Mouse (Mus musculus) hindbrain, embryonic 11.5 days (tissue): ENCODE data around the gene Ints5. TPM values are rescaled to one million over a fixed set of nuclear protein-coding genes. Genes with fewer than 3 reads are reported as not detected.
"Not testable (repeated sequence)": the region's sequence is repeated elsewhere in the genome, so short reads cannot be mapped to it uniquely, and the experiment has no call there.

Experiments used
- ATAC-seq: fragments of 200-750 bp; cut with Nextera tagmentation; 2 replicates; pipeline ENCODE4 v1.8.0; 2017; ENCODE audit warnings: mild to moderate bottlenecking, moderate TSS enrichment, moderate library complexity; ENCODE audit not compliant: low FRiP score
- DNase-seq: peaks from one replicate; pipeline ENCODE4 v3.0.0-alpha.2; 2015; ENCODE audit warnings: low spot score
- H3K27ac ChIP-seq: fragments of 300-500 bp; sonication (generic); 2 replicates; pipeline ENCODE4 v1.5.1; 2014; ENCODE audit warnings: mild to moderate bottlenecking, low read depth, low read length
- H3K27me3 ChIP-seq: fragments of 300-500 bp; sonication (generic); 2 replicates; pipeline ENCODE4 v1.6.1; 2014; ENCODE audit warnings: mild to moderate bottlenecking, low read length, moderate library complexity, mixed read lengths; ENCODE audit not compliant: control insufficient read depth, insufficient read depth
- H3K36me3 ChIP-seq: fragments of 300-500 bp; sonication (generic); 2 replicates; pipeline ENCODE4 v1.6.1; 2014; ENCODE audit warnings: mild to moderate bottlenecking, low read length, moderate library complexity, mixed read lengths; ENCODE audit not compliant: control insufficient read depth, insufficient read depth
- H3K4me1 ChIP-seq: fragments of 300-500 bp; sonication (generic); replicated peaks from 2 replicates; pipeline ENCODE4 v1.6.1; 2014; ENCODE audit warnings: low read length, mixed read lengths; ENCODE audit not compliant: control insufficient read depth, insufficient read depth
- H3K4me2 ChIP-seq: fragments of 300-500 bp; sonication (generic); replicated peaks from 2 replicates; pipeline ENCODE4 v1.6.1; 2014; ENCODE audit warnings: mild to moderate bottlenecking, low read depth, low read length
- H3K4me3 ChIP-seq: fragments of 300-500 bp; sonication (generic); 2 replicates; pipeline ENCODE4 v1.5.1; 2014; ENCODE audit warnings: low read depth, low read length
- H3K9ac ChIP-seq: fragments of 300-500 bp; sonication (generic); 2 replicates; pipeline ENCODE4 v1.6.1; 2014; ENCODE audit warnings: low read depth, low read length
- H3K9me3 ChIP-seq: fragments of 300-500 bp; sonication (generic); 2 replicates; pipeline ENCODE4 v1.6.1; 2016; ENCODE audit warnings: low read length; ENCODE audit not compliant: control insufficient read depth
- whole genome bisulfite sequencing: fragments of 180-500 bp; shearing (Covaris S2); extraction: QIAGEN DNeasy Blood & Tissue Kit; methylation state at CpG from one replicate; pipeline ENCODE4 v1.1.7; 2014; 5-methylcytosine and 5-hydroxymethylcytosine counted together
- polyA plus RNA-seq: library from polyadenylated mRNA; unstranded; fragments of >200 nt; fragmentation: Nextera tagmentation; extraction: Ambion mirVana; gene quantifications from 2 replicates; pipeline ENCODE4 v1.2.1, GENCODE M21; 2014

Ints5 gene
- polyA plus RNA-seq, 1 experiment from 2014 or later: 26.1 TPM

DNA sequence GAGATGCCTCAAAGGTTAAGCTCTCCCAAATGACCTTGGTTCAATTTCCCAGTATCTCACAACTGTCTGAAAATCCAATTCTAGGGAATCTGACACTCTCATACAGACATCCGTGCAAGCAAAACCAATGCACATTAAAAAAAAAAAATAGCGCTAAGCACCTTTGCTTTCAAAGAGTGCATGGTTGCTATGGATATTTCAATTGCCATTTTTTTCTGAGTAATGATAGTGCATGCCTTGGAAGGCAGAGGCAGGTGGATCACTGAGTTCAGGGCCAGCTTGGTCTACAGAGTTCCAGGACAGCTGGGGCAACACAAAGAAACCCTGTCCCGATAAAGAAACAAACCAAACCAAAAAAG is 11.8 kb upstream of the Ints5 start:
- 0 out of 2 replicates have a peak overlapping the region, but pooled peaks have one; percentile 91 for H3K9ac ChIP-seq
- H3K4me3 ChIP-seq: peak overlapping the region; percentile 82
- H3K4me2 ChIP-seq: peak overlapping the region; percentile 83
- H3K27me3 ChIP-seq: no peaks in the 10 kb centered on the region
- ATAC-seq (peak; percentile 14; the same call in 1 of the 2 replicates), DNase-seq (no peak)
- H3K27ac ChIP-seq: no peak overlapping the region
- H3K9me3 ChIP-seq: no peaks in the 10 kb centered on the region
- no peaks in the 10 kb centered on the region for H3K36me3 ChIP-seq
- no peaks in the 10 kb centered on the region for H3K4me1 ChIP-seq
- 23% methylated on average over 3 of the region's 3 CpGs for WGBS

DNA sequence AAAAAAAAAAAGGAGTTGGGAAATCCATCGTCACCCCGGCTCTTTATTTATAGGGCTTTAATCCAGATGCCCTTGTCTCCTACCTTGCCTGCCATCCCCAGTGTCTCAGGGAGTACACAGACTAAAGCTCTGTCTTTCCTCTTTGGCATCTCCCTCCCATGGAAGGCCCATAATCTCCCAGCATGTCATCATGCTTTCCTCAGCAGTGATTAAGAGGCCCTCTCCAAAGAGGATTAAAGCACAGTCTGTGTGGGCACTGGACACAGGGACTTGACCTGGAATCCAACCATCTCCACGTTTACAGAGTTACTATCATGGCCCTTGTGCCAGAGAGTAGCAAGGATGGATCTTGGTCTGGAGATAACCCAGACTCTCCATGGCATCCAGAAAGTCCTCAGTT is 9.2 kb upstream of the Ints5 start, which contains the start of the genes Lbhd1 and Gm49403:
TSS of gene Lbhd1 (plus strand) at position 117 of the 400 bp plus-strand sequence.
TSS of gene Gm49403 (plus strand) at position 315 of the 400 bp plus-strand sequence.
- H3K36me3 ChIP-seq: no peaks in the 10 kb centered on the region
- no peak within 1 kb of the TSS for H3K4me2 ChIP-seq
- no peak within 1 kb of the TSS for H3K4me3 ChIP-seq
- H3K27me3 ChIP-seq: no peaks in the 10 kb centered on the region
- DNase-seq: no peak
- H3K9ac ChIP-seq: no peak within 1 kb of the TSS
- H3K4me1 ChIP-seq: peaks cover 3% of the 10 kb centered on the region
- ATAC-seq: no peak
- no peak within 1 kb of the TSS for H3K27ac ChIP-seq
- H3K9me3 ChIP-seq: no peaks in the 10 kb centered on the region
- WGBS: 89% methylated on average over 3 of the region's 3 CpGs

DNA sequence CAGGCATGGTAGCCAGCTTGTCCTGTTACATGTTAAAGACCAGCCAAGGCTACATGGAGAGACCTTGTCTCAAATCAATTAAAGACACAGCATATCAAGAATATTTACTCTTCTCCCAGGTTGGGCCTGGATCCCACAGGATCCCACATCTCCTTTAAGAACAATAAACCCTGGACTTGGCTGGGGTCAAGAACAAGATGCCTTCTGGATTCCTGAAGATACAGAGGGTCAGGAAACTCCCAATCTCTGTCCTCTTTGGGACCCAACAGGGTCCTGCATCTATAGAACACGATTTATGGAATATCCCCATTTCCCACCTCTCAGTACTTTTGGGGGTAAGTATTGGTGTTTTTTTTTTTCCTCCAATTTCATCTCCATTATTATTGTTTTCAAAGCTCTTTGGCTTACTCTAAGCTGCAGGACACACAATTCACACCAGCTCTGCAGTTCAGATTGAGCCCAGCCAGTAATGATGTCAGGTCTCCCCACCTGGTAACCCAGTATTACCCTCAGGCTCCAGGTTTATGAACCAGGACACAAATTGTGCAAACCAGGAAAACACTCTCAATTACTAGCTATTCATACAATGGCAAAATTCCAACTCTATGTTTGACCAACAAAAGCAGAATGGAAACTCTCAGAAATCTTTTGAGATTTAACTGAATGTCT is 5.8 kb upstream of the Ints5 start:
- no peaks in the 10 kb centered on the region for H3K36me3 ChIP-seq

DNA sequence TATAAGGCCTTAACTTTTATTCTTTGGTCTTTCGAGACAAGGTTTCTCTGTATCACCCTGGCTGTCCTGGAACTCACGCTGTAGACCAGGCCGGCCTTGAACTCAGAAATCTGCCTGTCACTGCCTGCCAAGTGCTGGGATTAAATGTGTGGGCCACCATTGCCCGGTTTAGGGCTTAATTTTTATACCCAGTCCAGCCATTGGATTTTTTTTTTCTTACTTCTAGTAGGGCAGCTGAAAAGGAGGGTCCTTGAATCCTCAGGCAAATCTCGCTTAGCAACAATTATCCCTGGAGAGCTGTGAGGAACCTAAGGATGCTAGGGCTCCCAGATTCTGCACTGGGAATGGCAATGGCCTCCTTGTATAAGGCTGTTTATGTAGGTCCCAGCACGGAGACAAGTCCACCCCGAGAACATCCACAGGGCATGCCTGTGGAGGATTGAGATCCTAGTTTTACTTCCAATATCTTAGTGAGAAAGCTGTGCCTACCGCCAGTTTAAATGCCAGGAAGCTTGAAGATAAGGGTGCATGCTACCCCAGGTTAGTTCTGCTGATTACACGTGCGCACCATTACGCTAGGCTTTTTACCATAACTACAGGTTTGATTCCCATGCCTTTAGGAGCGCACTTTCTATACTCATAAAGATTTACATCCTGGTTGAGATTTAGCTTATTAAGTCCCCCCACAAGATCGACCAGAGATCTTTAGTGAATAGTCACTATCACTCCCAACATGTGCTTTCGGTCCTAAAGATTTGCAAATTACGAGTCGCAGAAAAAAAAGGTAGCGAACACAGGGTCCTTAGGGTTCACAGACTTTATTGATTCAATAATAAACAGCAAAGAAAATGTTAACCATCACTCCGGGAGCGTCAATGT is 5.0 kb upstream of the Ints5 start:
- Histone ChIP-seq H3K27ac (peak overlapping the region; percentile 80), H3K4me2 (peak overlapping the region; percentile 47), H3K27me3 (no peaks in the 10 kb centered on the region), H3K4me3 (peak overlapping the region; percentile 64), H3K9me3 (no peaks in the 10 kb centered on the region), H3K36me3 (no peaks in the 10 kb centered on the region), H3K9ac (peak overlapping the region; percentile 83), H3K4me1 (peaks cover 3% of the 10 kb centered on the region)
- 16% methylated on average over 19 of the region's 19 CpGs for WGBS
- no peak for ATAC-seq
- DNase-seq: peak; percentile 18

More for the DNA sequence above, 5.8 kb upstream of the Ints5 start:
- no peak overlapping the region for H3K27ac ChIP-seq
- peak overlapping the region; percentile 83; the same call in 1 of the 2 replicates for H3K9ac ChIP-seq
- H3K9me3 ChIP-seq: no peaks in the 10 kb centered on the region
- ATAC-seq (no peak), DNase-seq (no peak)
- peaks cover 3% of the 10 kb centered on the region for H3K4me1 ChIP-seq
- no peaks in the 10 kb centered on the region for H3K27me3 ChIP-seq
- 48% methylated on average over 1 of the region's 1 CpGs for WGBS
- peak overlapping the region; percentile 47; the same call in 1 of the 2 replicates for H3K4me2 ChIP-seq
- no peak overlapping the region for H3K4me3 ChIP-seq

DNA sequence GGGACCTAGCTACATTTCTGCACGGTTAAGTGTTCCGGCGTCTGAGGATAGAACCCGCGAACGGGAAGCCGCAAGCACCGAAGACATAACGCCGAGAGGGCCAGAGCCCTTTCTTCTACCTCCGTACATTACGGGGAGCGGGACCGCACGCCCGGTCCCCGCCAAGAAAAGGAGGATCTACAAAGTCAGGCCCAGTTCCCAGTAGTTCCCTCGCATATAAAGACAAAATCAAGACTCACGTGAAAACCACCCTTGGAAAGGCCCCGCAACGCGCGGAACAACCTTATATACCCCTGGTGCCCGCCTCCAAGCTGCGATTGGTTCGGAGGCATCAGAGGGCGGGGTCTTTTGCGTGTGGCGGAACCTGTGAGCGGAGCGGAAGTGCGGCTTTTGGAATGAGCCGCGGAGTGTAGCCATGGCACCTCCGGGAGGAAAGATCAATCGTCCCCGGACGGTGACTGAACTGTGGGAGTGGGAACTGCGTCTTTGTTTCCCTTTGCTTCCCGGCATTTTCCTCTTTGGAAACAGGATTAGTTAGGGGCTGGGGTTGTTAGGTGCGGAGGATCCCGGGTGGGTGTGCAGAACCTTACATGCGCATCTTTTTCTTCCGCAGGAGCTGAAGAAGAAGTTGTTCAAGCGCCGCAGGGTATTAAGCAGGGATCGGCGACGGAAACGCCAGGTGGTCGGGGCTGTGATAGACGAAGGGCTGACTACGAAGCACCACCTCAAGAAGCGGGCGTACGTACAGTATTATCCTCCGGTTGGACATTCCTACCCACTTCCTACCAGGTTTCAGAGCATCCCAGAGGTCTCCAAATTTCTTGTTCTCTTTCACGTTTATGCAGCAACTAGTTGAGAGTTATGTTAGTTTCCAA is 4.1 kb upstream of the Ints5 start, which contains the start of the genes 1810009A15Rik and Gm49416:
TSS of gene 1810009A15Rik (plus strand) at position 343 of the 875 bp plus-strand sequence.
TSS of gene Gm49416 (plus strand) at position 416 of the 875 bp plus-strand sequence.
- ATAC-seq: peak; percentile 95
- Histone ChIP-seq H3K4me3 (peak within 1 kb of the TSS; percentile 64), H3K27ac (peak within 1 kb of the TSS; percentile 80), H3K9me3 (no peaks in the 10 kb centered on the region), H3K9ac (peak within 1 kb of the TSS; percentile 83), H3K4me1 (peaks cover 3% of the 10 kb centered on the region), H3K36me3 (no peaks in the 10 kb centered on the region), H3K27me3 (no peaks in the 10 kb centered on the region), H3K4me2 (peak within 1 kb of the TSS; percentile 74)
- WGBS: under 1% methylated on average over 58 of the region's 58 CpGs
- peak; percentile 97 for DNase-seq

DNA sequence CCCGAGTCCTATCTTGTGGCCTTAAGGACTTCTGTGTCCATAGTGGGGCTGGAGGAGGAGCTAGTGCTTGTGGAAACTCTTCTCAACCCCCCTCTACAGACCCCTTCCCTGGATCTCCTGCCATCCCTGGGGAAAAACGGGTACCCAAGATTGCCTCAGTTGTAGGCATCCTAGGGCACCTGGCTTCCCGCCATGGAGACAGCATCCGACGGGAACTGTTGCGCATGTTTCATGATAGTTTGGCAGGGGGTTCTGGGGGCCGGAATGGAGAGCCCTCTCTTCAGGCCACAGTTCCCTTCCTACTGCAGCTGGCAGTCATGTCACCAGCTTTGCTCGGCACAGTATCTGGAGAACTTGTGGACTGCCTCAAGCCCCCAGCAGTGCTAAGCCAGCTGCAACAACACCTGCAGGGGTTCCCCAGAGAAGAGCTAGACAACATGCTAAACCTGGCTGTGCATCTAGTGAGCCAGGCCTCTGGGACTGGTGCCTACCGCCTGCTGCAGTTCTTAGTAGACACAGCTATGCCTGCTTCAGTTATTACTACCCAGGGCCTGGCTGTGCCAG is 2.7 kb downstream of the Ints5 start:
- 88% methylated on average over 9 of the region's 9 CpGs for WGBS
- peaks cover 11% of the 10 kb centered on the region for H3K4me1 ChIP-seq
- H3K27me3 ChIP-seq: no peaks in the 10 kb centered on the region
- H3K27ac ChIP-seq: no peak overlapping the region
- no peaks in the 10 kb centered on the region for H3K9me3 ChIP-seq
- no peak overlapping the region for H3K4me3 ChIP-seq
- no peaks in the 10 kb centered on the region for H3K36me3 ChIP-seq
- 0 out of 2 replicates have a peak overlapping the region, but pooled peaks have one; percentile 11 for H3K9ac ChIP-seq
- DNase-seq: no peak
- ATAC-seq: no peak
- H3K4me2 ChIP-seq: no peak overlapping the region

DNA sequence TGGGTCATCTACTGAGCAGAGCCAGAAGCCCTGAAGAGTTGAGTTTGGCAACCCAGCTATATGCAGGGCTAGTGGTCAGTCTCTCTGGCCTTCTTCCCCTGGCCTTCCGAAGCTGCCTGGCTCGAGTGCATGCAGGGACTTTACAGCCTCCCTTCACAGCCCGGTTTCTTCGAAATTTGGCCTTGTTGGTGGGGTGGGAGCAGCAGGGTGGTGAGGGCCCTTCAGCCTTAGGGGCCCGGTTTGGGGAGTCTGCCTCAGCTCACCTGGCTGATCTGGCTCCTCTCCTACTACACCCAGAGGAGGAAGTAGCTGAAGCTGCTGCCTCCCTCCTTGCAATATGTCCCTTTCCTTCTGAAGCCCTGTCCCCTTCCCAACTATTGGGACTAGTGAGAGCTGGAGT is 3.4 kb downstream of the Ints5 start:
- not testable (repeated sequence) for H3K27me3 ChIP-seq, H3K9ac ChIP-seq, ATAC-seq, H3K4me3 ChIP-seq, H3K36me3 ChIP-seq, H3K4me2 ChIP-seq, H3K9me3 ChIP-seq, DNase-seq, H3K27ac ChIP-seq
- H3K4me1 ChIP-seq: peaks cover 11% of the 10 kb centered on the region
- 90% methylated on average over 5 of the region's 5 CpGs for WGBS
